Mouse (Mus musculus) intestine, embryonic 14.5 days (tissue): Measurements from ENCODE around the gene Tmem63a. TPM values are rescaled to one million over a fixed set of nuclear protein-coding genes. Genes with fewer than 3 reads are reported as not detected.

Source experiments
- ATAC-seq: fragments of 200-750 bp; cut with Nextera tagmentation; replicated peaks from 2 replicates; pipeline ENCODE4 v1.8.0; 2017; ENCODE audit warnings: low read depth, moderate number of reproducible peaks, moderate TSS enrichment, moderate library complexity; ENCODE audit not compliant: low FRiP score, low TSS enrichment
- DNase-seq: peaks from one replicate; pipeline ENCODE4 v3.0.0-alpha.2; 2018; ENCODE audit warnings: low spot score
- H3K27ac ChIP-seq: fragments of 300-500 bp; sonication (generic); 2 replicates; pipeline ENCODE4 v1.5.1; 2014; ENCODE audit warnings: low read depth, mild to moderate bottlenecking, control low read depth
- H3K27me3 ChIP-seq: fragments of 300-500 bp; sonication (generic); replicated peaks from 2 replicates; pipeline ENCODE4 v1.6.1; 2014; ENCODE audit warnings: low read length, control low read depth; ENCODE audit not compliant: control insufficient read depth, insufficient read depth
- H3K36me3 ChIP-seq: fragments of 300-500 bp; sonication (generic); 2 replicates; pipeline ENCODE4 v1.6.1; 2014; ENCODE audit warnings: low read length, control low read depth; ENCODE audit not compliant: control insufficient read depth, insufficient read depth
- H3K4me1 ChIP-seq: fragments of 300-500 bp; sonication (generic); replicated peaks from 2 replicates; pipeline ENCODE4 v1.6.1; 2014; ENCODE audit warnings: low read length, control low read depth, mixed read lengths; ENCODE audit not compliant: control insufficient read depth, insufficient read depth
- H3K4me2 ChIP-seq: fragments of 300-500 bp; sonication (generic); 2 replicates; pipeline ENCODE4 v1.6.1; 2014; ENCODE audit warnings: low read length
- H3K4me3 ChIP-seq: fragments of 300-500 bp; sonication (generic); 2 replicates; pipeline ENCODE4 v1.5.1; 2014; ENCODE audit warnings: low read depth, low read length, control low read depth, mixed read lengths
- H3K9ac ChIP-seq: fragments of 300-500 bp; sonication (generic); 2 replicates; pipeline ENCODE4 v1.6.1; 2014; ENCODE audit warnings: mild to moderate bottlenecking, low read length
- H3K9me3 ChIP-seq: fragments of 300-500 bp; sonication (generic); 2 replicates; pipeline ENCODE4 v1.6.1; 2016; ENCODE audit warnings: low read length, control low read depth; ENCODE audit not compliant: control insufficient read depth
- WGBS: fragments of 180-500 bp; shearing (Covaris S2); extraction: QIAGEN DNeasy Blood & Tissue Kit; methylation state at CpG from one replicate; pipeline ENCODE4 v1.1.7; 2014; 5-methylcytosine and 5-hydroxymethylcytosine counted together
- polyA plus RNA-seq: library from polyadenylated mRNA; unstranded; fragments of >200 nt; fragmentation: Nextera tagmentation; extraction: Ambion mirVana; gene quantifications from 2 replicates; pipeline ENCODE4 v1.2.1, GENCODE M21; 2014

The Tmem63a gene
- polyA plus RNA-seq, 1 experiment from 2014 or later: 14.2 TPM

DNA sequence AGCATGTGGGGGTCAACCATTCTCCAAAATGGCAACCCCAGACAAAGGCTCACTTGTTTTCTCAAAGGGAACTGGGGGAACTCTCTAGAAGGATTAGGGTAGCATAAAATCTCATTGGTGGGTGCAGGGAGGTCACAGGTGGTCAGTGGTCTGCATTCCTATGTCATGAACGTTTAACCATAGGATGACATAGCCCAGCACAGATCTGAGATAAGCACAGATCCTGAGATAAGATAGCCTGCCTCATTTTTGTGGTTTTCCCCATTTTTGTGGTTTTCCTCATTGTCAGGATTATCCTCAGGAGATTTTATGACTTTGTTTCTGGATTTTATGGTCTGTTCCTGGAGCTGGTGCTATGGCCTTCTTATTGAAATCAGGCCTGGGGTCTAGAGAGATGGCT lies 25.1 kb upstream of the Tmem63a start:
- Histone ChIP-seq H3K36me3 (no peaks in the 10 kb centered on the region), H3K4me1 (no peaks in the 10 kb centered on the region), H3K4me3 (no peak overlapping the region), H3K27ac (no peak overlapping the region), H3K27me3 (no peaks in the 10 kb centered on the region), H3K4me2 (no peak overlapping the region), H3K9ac (no peak overlapping the region), H3K9me3 (no peaks in the 10 kb centered on the region)
- 14% methylated on average over 1 of the region's 1 CpGs for WGBS
- ATAC-seq (no peak), DNase-seq (no peak)

DNA sequence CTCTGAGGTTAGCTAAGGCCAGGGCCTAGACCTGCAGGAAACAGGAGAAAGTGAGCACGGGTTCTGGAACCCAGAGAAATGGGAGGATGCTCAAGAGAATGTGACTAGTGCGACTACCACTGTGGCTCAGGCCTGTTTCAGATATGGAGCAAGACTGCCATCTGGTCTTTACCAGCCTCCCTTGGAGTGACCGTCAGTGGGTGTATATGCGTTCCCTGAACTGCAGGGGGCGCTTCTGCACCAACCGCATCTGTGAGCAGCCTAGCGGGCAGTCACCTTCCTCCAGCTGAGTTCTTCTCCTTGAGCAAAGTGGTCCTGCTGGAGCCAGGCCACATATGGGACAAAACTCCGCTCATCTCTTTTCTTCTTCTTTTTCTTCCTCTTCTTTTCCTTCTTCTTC lies 22.5 kb upstream of the Tmem63a start:
- Histone ChIP-seq H3K27ac (no peak overlapping the region), H3K9ac (no peak overlapping the region), H3K27me3 (no peaks in the 10 kb centered on the region), H3K4me2 (no peak overlapping the region), H3K36me3 (no peaks in the 10 kb centered on the region), H3K9me3 (no peaks in the 10 kb centered on the region), H3K4me1 (no peaks in the 10 kb centered on the region), H3K4me3 (no peak overlapping the region)
- 45% methylated on average over 8 of the region's 8 CpGs for WGBS
- ATAC-seq (no peak), DNase-seq (no peak)

DNA sequence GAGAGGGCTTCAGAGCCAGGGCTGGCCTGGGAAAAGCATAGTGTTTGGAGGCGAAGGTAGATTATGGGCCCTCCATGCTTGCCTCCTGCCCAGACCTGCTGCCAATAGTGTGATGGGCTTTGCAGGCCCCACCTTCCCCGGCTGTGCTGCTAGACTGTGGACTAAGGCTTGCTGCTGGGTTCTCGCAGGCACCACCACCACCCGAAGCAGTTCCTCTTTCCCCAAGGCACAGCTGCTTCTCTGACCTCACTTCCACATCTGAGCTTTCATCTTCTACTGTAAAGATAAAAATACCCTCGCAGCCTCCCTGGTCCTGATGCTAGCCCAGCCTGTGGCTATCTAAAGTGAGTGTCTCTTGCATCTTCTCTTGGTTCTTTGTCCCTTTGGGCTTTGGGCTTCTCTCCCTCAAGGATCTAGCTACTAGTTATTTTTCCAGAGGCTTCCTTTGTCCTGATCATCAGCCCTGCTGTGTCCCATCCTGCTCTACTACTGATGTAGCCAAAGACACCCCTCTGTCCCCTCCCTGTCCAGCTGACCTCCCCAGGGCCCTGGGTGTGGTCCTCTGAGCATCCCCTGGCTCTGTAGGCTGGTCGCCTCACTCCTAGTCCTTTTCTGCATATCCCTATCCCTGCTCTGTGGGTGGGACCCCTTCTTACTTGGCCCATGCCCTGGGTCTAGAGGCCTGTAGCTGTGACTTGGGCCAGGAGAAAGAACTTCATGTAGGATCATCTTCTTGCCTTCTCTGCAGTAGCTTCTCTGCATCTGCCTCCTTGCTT lies 19.7 kb upstream of the Tmem63a start:
- H3K4me2 ChIP-seq: no peak overlapping the region
- no peaks in the 10 kb centered on the region for H3K36me3 ChIP-seq
- 69% methylated on average over 6 of the region's 6 CpGs for WGBS
- H3K9me3 ChIP-seq: no peaks in the 10 kb centered on the region
- H3K9ac ChIP-seq: no peak overlapping the region
- no peaks in the 10 kb centered on the region for H3K4me1 ChIP-seq
- ATAC-seq: no peak
- no peak for DNase-seq
- H3K27ac ChIP-seq: no peak overlapping the region
- no peak overlapping the region for H3K4me3 ChIP-seq
- H3K27me3 ChIP-seq: no peaks in the 10 kb centered on the region

DNA sequence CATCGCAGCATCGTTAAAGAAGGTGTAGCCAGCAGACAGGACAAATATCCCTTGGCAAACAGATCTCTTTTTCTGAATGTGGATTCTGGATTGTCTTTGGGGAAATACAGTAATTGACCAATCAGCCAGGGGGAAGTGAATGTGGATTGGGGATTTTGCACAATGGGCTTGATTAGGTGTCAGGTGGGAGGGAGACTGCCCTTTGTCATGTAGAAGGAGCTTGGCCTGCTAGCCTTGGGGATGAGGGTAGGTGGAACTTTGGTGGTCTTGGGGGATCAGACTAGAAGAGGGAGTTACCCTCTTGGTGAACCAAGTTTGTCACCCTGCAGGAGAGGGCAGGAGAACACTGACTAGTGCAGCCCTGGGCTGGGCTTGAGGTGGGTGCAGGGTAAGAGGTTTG lies 17.4 kb upstream of the Tmem63a start:
- Histone ChIP-seq H3K4me3 (no peak overlapping the region), H3K9ac (no peak overlapping the region), H3K4me2 (no peak overlapping the region), H3K9me3 (no peaks in the 10 kb centered on the region), H3K27ac (no peak overlapping the region), H3K27me3 (no peaks in the 10 kb centered on the region), H3K36me3 (no peaks in the 10 kb centered on the region), H3K4me1 (no peaks in the 10 kb centered on the region)
- no peak for DNase-seq
- 30% methylated on average over 2 of the region's 2 CpGs for WGBS
- no peak for ATAC-seq

DNA sequence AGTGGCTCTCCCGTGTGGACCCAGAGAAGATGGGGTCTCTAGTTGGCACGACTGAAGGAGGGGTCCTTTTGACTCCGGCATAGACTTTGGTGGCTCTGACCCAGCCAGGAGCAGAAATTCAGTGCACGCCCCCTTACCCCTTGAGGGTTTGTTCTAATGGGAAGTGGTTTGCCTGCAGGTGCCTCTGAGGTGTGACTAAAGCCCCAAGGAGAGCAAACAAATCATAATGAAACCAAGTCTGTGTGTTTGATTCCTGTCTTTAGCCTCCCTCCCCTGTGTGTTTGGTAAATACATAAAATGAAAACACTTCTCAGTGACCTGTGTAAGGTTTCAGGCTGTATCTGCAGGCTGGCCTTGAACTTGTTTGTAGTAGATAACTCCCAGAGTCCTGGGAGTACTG lies 15.9 kb upstream of the Tmem63a start:
- no peak overlapping the region for H3K27ac ChIP-seq
- H3K9me3 ChIP-seq: no peaks in the 10 kb centered on the region
- WGBS: 70% methylated on average over 4 of the region's 4 CpGs
- ATAC-seq: no peak
- no peaks in the 10 kb centered on the region for H3K27me3 ChIP-seq
- no peaks in the 10 kb centered on the region for H3K4me1 ChIP-seq
- no peak overlapping the region for H3K4me2 ChIP-seq
- no peak overlapping the region for H3K4me3 ChIP-seq
- DNase-seq: no peak
- H3K36me3 ChIP-seq: no peaks in the 10 kb centered on the region
- no peak overlapping the region for H3K9ac ChIP-seq

DNA sequence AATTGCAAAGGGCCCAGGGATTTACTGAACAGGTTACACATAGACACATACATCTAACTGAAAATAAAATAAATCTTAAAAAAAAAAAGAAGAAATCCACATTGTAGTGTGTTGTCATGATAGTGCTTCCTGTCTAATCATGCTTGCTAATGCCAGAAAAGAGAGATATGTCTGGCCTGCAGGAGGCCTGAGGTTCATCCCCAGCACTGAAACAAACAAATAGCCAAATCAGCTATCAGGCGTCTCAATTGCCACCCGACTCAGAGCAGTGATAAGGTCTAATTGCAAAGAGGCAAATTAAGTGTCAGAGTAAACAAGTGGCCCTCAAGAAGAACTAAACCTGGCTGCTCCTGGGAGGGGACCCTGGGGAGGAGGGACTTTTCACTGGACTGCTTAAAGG lies 12.5 kb upstream of the Tmem63a start:
- Histone ChIP-seq H3K36me3 (no peaks in the 10 kb centered on the region), H3K9ac (no peak overlapping the region), H3K9me3 (no peaks in the 10 kb centered on the region), H3K27ac (no peak overlapping the region), H3K4me2 (no peak overlapping the region), H3K27me3 (peaks cover 7% of the 10 kb centered on the region), H3K4me3 (no peak overlapping the region), H3K4me1 (no peaks in the 10 kb centered on the region)
- no peak for DNase-seq
- no peak for ATAC-seq
- WGBS: 30% methylated on average over 2 of the region's 2 CpGs

DNA sequence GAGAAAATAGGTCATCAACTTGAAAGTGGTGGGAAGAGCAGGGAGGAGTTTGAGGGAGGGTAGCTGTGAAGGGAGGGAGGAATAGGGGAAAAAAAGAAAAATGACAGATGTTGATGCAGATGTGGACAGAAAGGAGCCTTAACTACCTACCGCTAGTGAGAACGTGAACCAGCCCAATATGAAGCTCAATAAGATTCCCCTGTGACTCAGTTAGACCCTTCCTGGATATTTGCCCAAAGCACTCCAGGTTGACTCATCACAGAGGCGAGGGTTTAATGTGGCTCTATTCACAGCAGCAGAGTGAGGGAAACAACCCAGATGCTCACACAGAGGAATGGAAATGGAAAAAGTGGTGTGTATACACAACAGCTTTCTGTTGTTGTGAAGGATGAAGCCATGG lies 11.0 kb upstream of the Tmem63a start:
- Histone ChIP-seq H3K27ac (no peak overlapping the region), H3K4me2 (no peak overlapping the region), H3K9me3 (no peaks in the 10 kb centered on the region), H3K9ac (no peak overlapping the region), H3K4me1 (no peaks in the 10 kb centered on the region), H3K36me3 (no peaks in the 10 kb centered on the region), H3K27me3 (peaks cover 21% of the 10 kb centered on the region), H3K4me3 (no peak overlapping the region)
- WGBS: 55% methylated on average over 3 of the region's 3 CpGs
- DNase-seq (no peak), ATAC-seq (no peak)

DNA sequence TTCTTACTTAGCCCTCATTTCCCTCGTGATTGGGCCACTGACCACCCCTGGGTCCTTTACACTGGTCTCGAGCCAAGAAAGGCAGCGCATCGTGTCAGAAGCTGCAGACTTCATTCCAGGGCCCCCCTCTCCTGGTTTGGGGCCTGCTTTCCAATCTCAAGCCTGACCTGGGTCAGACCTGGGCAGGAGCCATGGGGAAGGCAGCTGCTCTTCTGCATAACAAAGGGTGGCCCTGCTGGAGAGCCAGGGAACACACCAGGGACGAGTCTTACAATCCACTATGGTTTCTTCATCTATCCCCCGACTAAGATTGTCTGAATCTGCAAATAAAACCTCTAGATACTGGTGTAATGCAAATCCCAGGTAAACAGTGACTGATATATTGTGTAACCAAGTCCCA lies 8.5 kb upstream of the Tmem63a start:
- Histone ChIP-seq H3K36me3 (no peaks in the 10 kb centered on the region), H3K9me3 (no peaks in the 10 kb centered on the region), H3K4me1 (0 out of 2 replicates have a peak, but pooled peaks cover 4% of the 10 kb centered on the region), H3K9ac (no peak overlapping the region), H3K27ac (no peak overlapping the region), H3K4me2 (no peak overlapping the region), H3K4me3 (no peak overlapping the region), H3K27me3 (peaks cover 29% of the 10 kb centered on the region)
- no peak for DNase-seq
- 28% methylated on average over 6 of the region's 6 CpGs for WGBS
- no peak for ATAC-seq
